Mouse (Mus musculus) bone marrow, adult 2 months (tissue): Measurements from ENCODE around the gene Gtf2i. TPM values are rescaled to one million over a fixed set of nuclear protein-coding genes. Genes with fewer than 3 reads are reported as not detected.

Experiments used
- H3K27ac ChIP-seq: fragments of 200-500 bp; 2 replicates; pipeline ENCODE4 v1.5.1; 2012; ENCODE audit warnings: low read depth, mild to moderate bottlenecking, control low read depth, inconsistent platforms, low read length; ENCODE audit not compliant: control insufficient read depth, poor library complexity, insufficient read depth
- H3K4me1 ChIP-seq: fragments of 200-500 bp; 2 replicates; pipeline ENCODE4 v1.6.1; 2011; ENCODE audit warnings: low read length; ENCODE audit not compliant: control insufficient read depth, insufficient read depth
- H3K4me3 ChIP-seq: fragments of 200-500 bp; replicated peaks from 2 replicates; pipeline ENCODE3; 2011; ENCODE audit warnings: mild to moderate bottlenecking, low read depth, low read length, control low read depth; ENCODE audit not compliant: control insufficient read depth
- CTCF ChIP-seq: fragments of 200-500 bp; IDR thresholded peaks from 2 replicates; pipeline ENCODE4 v1.5.1; 2011; ENCODE audit warnings: low read length, control low read depth; ENCODE audit not compliant: control insufficient read depth, insufficient read depth
- POLR2A ChIP-seq: fragments of 200-500 bp; IDR thresholded peaks from 2 replicates; pipeline ENCODE4 v1.6.1; 2011; ENCODE audit warnings: low read depth, mild to moderate bottlenecking, control low read depth, low read length, borderline replicate concordance; ENCODE audit not compliant: control insufficient read depth
- WGBS: fragments of 180-500 bp; shearing (Covaris S2); methylation state at CpG from one replicate; pipeline ENCODE4 v1.1.7; 2018; 5-methylcytosine and 5-hydroxymethylcytosine counted together
- polyA plus RNA-seq: library from polyadenylated mRNA; stranded (reverse); fragments of >200 nt; gene quantifications from 2 replicates; pipeline ENCODE4 v1.2.4, GENCODE M21; 2011; ENCODE audit warnings: low replicate concordance; ENCODE audit not compliant: missing spikeins, insufficient read depth, insufficient read length

The Gtf2i gene
- polyA plus RNA-seq, 1 experiment = 41.4 TPM

DNA sequence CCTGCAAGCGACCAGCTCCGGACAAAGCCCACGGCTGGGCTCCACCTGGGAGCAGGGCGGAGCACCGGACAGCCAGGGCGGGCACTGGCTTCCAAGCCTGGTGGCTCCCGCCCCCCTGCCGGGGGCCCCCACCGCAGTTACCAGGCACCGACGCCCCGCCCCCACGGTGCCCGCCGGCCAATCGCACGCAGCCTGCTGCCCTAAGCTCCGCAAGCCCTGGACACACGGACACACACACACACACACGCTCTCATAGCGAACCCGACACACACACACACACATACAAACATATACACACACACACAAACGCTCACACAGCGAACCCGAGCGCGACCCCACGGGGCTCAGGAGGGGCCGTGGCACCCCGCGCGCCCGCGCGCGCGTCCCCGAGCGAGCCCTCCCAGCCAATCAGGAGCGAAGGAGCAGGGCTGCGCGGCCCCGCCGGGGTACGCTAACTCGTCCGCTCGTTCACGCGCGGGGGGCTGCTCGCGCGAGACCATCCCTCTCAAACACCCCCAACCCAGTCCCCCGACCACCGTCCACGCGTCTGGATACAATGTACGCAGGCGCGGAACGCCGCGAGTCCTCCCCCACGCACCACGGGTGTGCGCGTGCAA, 1.0 kb downstream of the Gtf2i start:
- TF ChIP-seq CTCF = no peak
- peak; percentile 66 for TF ChIP-seq POLR2A
- under 1% methylated on average over 68 of the region's 68 CpGs for WGBS
- H3K27ac ChIP-seq = peak overlapping the region; percentile 95
- no peaks in the 10 kb centered on the region for H3K4me1 ChIP-seq
- peak overlapping the region; percentile 100 for H3K4me3 ChIP-seq

DNA sequence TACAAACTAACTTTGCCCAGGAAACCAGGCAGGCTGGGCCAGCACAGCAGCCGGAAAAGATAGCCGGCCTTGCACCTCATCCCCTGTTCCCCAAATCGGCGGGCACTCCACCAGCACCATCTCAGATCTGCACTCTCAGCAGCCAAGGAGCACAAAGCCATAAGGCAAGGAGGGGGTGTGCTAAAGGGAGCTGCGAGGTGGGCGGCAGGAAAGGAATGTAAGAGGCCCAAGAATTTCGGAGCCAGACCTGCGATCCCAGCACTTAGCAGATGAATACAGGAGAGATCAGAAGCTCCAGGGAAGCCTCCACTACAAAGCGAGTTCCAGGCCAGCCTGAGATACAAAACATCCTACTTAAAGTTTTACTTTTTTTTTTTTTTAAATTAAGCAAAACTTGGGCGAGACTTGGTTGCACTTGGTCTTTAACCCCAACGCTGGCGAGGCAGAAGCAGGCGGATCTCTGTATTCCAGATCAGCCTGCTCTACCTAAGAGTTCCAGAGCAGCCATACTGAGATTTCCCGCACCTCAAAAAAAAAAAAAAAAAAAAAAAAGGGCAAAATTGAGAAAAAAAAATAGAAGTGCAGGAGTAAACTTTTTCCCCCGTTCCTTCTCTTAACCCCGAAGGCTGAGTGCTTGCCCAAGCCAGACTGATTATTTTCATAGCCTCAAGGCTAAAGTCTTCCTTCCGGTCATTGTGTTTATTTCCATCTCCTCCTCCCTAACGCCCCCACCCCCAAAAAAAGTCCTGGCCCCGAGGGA, 1.7 kb downstream of the Gtf2i start:
- WGBS = 5% methylated on average over 19 of the region's 19 CpGs
- peak overlapping the region; percentile 100 for H3K4me3 ChIP-seq
- H3K4me1 ChIP-seq = no peaks in the 10 kb centered on the region
- peak overlapping the region; percentile 95 for H3K27ac ChIP-seq
- TF ChIP-seq CTCF (no peak), POLR2A (no peak)

DNA sequence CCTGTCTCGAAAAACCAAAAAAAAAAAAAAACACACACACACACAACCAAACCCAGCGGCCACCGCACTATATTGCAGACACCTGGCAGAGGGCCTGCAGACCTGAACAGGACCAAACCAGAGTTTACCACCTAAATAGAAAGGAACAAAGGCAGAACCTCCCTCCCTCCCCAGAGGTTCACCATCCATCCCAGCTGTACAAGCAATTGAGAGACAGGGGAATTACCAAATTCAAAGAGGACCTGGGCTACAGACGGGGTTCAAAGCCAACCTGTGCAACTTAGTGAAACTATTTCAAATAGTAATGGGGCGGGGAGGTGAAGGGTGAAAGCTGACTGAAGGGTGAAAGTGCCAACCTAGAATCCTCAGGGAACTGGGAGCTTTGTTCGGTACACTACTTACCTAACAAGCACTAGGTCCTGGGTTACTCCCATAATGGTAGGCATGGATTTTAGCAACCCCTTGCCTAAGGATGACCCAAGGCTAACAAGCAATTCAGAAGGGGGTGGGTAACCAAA, 2.6 kb downstream of the Gtf2i start:
- H3K27ac ChIP-seq = no peak overlapping the region
- WGBS = 80% methylated on average over 6 of the region's 6 CpGs
- H3K4me3 ChIP-seq = no peak overlapping the region
- no peaks in the 10 kb centered on the region for H3K4me1 ChIP-seq
- TF ChIP-seq POLR2A (no peak), CTCF (no peak)

GRCm38 (mm10) chr5:134310201-134310600, 4.4 kb downstream of the Gtf2i start:
- no peak overlapping the region for H3K4me3 ChIP-seq
- no peak overlapping the region for H3K27ac ChIP-seq
- no peaks in the 10 kb centered on the region for H3K4me1 ChIP-seq
- 92% methylated on average over 9 of the region's 9 CpGs for WGBS
- no peak for TF ChIP-seq CTCF
- no peak for TF ChIP-seq POLR2A

GRCm38 (mm10) chr5:134309345-134309744, 5.2 kb downstream of the Gtf2i start:
- 94% methylated on average over 1 of the region's 1 CpGs for WGBS
- Histone ChIP-seq H3K4me3 (no peak overlapping the region), H3K27ac (no peak overlapping the region), H3K4me1 (no peaks in the 10 kb centered on the region)
- TF ChIP-seq CTCF (no peak), POLR2A (no peak)

DNA sequence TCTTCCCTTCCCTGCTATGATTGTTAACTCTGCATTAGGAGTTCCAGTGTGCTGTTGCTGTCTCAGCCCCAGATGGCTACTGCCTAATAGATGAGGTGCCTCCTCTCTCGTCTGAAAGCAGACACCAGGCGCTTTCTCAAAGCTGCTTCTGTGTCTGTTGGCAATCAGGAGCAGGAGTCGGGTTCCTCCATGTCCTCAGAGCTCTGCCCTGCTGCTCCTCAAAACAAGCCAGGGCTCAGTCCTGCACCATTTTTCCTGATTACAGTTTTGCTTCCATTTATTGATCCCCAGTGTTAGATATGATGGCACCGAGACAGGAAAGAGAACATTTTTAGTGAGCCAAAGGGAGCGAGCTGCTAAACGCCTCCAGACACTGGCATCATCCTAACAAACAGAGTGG, 9.9 kb downstream of the Gtf2i start:
- no peak overlapping the region for H3K4me3 ChIP-seq
- no peaks in the 10 kb centered on the region for H3K4me1 ChIP-seq
- TF ChIP-seq CTCF = no peak
- no peak for TF ChIP-seq POLR2A
- WGBS = 82% methylated on average over 6 of the region's 6 CpGs
- no peak overlapping the region for H3K27ac ChIP-seq

GRCm38 (mm10) chr5:134295277-134296050, 19.1 kb downstream of the Gtf2i start:
- 79% methylated on average over 16 of the region's 16 CpGs for WGBS
- no peak overlapping the region for H3K27ac ChIP-seq
- TF ChIP-seq CTCF = no peak
- H3K4me3 ChIP-seq = no peak overlapping the region
- no peaks in the 10 kb centered on the region for H3K4me1 ChIP-seq

DNA sequence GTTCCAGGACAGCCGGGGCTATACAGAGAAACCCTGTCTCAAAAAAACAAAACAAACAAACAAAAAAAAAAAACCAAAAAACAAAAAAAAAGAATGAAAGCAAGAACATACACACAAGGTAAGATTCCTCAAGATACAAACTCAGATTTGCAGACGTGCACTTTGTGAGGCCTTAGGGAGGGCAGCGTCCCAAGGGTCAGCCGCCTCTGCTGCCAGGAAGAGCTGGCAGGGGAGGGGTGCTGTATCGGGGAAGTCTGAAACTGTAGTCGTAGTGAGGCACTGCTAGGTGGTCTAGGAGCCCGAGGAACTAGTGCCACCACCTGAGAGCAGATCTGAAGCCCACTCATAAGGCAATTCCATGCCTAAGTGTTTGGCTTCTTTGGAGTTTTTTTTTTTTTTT, 20.0 kb downstream of the Gtf2i start:
- no peak overlapping the region for H3K27ac ChIP-seq

More for the DNA sequence above, 20.0 kb downstream of the Gtf2i start:
- WGBS = 85% methylated on average over 7 of the region's 7 CpGs
- Histone ChIP-seq H3K4me3 (no peak overlapping the region), H3K4me1 (no peaks in the 10 kb centered on the region)
- TF ChIP-seq CTCF (no peak), POLR2A (no peak)
